Mouse (Mus musculus) E14TG2a.4 (cell line): ENCODE measurements around the gene Prim1.
A peak's percentile ranks its signal among the peaks of the same experiment; 100 is the strongest.

Experiments
- H3K27me3 ChIP-seq: 2 replicates; pipeline ENCODE4 v1.6.1; 2014; ENCODE audit warnings: low read length, control low read depth; ENCODE audit not compliant: insufficient read depth
- H3K36me3 ChIP-seq: 2 replicates; pipeline ENCODE4 v1.6.1; 2014; ENCODE audit warnings: low read length, control low read depth; ENCODE audit not compliant: insufficient read depth
- H3K4me1 ChIP-seq: replicated peaks from 2 replicates; pipeline ENCODE4 v1.6.1; 2014; ENCODE audit warnings: low read depth, low read length, control low read depth
- H3K4me3 ChIP-seq: replicated peaks from 2 replicates; pipeline ENCODE4 v1.5.1; 2014; ENCODE audit warnings: mild to moderate bottlenecking, low read length
- H3K9me3 ChIP-seq: 2 replicates; pipeline ENCODE4 v1.6.1; 2014; ENCODE audit warnings: low read length, control low read depth
- CTCF ChIP-seq: conservative IDR thresholded peaks from 2 replicates; pipeline ENCODE4 v1.5.1; 2014; ENCODE audit warnings: low read length
- NANOG ChIP-seq: IDR thresholded peaks from 2 replicates; pipeline ENCODE4 v1.6.1; 2014; ENCODE audit warnings: borderline replicate concordance, low read length, mixed read lengths
- POU5F1 ChIP-seq: IDR thresholded peaks from 2 replicates; pipeline ENCODE4 v1.6.1; 2014; ENCODE audit warnings: low read length, borderline replicate concordance

The Prim1 gene

DNA sequence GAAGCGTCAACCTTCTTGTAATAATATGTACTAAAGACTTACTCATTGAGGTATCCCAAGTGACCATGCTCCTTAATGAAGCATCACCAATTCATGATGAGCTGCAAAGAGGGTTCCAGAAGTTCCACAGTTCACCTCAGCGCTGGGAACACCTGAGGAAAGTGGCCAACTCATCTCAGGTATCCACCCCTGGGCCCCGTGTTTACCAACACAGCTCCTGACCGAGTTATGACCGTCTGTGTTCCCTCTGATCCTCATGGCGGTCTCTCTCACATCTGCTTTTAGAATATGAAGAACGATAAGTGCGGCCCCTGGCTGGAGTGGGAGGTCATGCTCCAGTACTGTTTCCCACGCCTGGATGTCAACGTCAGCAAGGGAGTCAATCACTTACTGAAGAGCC, 8.5 kb downstream of the Prim1 start:
- no peaks in the 10 kb centered on the region for H3K27me3 ChIP-seq
- TF ChIP-seq CTCF = no peak
- TF ChIP-seq NANOG = no peak
- no peak overlapping the region for H3K4me3 ChIP-seq
- H3K9me3 ChIP-seq = peaks cover 26% of the 10 kb centered on the region
- H3K4me1 ChIP-seq = peaks cover 5% of the 10 kb centered on the region
- H3K36me3 ChIP-seq = peaks cover 97% of the 10 kb centered on the region

DNA sequence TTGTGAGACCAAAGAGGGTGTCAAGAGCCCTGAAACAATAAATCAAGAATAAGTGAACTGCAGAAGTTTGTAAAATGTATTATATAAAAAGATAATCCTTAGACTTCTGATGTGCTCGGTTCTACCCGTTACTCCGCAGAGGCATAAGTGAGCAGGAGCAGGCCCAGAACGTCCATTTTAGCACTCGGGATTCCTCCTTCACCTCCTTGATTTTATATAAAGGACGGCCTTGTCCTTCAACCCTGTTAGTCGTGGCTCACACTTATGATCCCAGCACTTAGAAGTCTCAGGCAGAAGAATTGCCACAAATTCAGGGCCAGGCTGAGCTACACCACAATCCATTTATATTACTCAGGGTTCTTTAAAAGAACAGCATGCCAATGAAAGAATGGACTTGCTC, 15.0 kb downstream of the Prim1 start:
- Histone ChIP-seq H3K4me1 (peaks cover 11% of the 10 kb centered on the region), H3K9me3 (peaks cover 10% of the 10 kb centered on the region), H3K27me3 (0 out of 2 replicates have a peak, but pooled peaks cover 3% of the 10 kb centered on the region), H3K4me3 (no peak overlapping the region), H3K36me3 (peaks cover 68% of the 10 kb centered on the region)
- TF ChIP-seq POU5F1 (no peak), NANOG (no peak), CTCF (no peak)

DNA sequence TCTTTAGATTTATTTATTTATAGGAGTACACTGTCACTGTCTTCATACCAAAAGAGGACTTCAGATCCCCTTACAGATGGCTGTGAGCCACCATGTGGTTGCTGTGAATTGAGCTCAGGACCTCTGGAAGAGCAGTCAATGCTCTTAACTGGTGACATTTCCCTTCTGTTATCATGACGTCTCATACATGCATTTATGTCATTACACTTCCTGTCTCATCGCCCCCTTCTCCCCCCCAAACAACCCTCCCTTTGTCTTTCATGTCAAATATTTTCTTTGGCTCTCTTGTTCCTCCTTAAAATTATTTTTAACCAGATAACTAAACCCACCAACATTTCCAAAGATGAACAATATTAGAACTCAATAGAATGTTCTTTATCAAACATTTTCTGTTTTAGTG, 15.9 kb downstream of the Prim1 start:
- no peak overlapping the region for H3K4me3 ChIP-seq
- H3K9me3 ChIP-seq = peaks cover 2% of the 10 kb centered on the region; the same call in 1 of the 2 replicates
- TF ChIP-seq POU5F1 (no peak), CTCF (no peak), NANOG (no peak)
- 0 out of 2 replicates have a peak, but pooled peaks cover 3% of the 10 kb centered on the region for H3K27me3 ChIP-seq
- peaks cover 11% of the 10 kb centered on the region for H3K4me1 ChIP-seq
- peaks cover 60% of the 10 kb centered on the region for H3K36me3 ChIP-seq

DNA sequence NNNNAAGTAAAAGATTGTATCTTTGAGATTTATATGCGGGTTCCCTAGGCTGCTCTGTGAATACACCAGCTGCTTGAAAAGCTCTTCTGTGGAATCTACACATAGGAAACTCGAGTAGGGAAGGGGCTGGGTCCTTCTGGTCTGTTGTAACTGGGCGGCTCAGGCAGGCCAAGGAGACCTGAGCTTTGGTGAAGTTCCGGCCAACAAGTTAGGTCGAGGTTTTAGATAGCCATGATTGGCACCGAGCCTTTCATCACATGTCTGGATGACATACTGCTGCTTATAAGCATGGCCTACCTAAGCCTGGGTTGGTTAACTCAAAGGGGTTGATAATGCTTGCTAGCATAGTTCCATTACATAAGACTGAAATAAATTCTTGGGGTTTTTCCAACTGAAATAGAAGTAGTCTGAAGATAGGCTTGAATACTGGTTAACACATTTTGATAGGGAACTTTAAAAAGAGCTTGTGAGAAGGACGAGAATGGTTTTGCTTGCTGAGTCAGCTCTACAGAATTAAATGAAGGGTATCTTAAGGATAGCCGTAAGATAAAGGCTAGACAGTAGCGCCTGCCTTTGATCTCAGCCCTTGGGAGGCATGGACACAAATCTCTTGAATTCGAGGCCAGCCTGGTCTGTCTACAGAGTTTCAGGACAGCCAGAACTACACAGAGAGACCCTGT, 21.9 kb downstream of the Prim1 start:
- Histone ChIP-seq H3K4me3 (peak overlapping the region; percentile 99), H3K9me3 (no peaks in the 10 kb centered on the region), H3K27me3 (0 out of 2 replicates have a peak, but pooled peaks cover 3% of the 10 kb centered on the region), H3K4me1 (peaks cover 60% of the 10 kb centered on the region), H3K36me3 (peaks cover 56% of the 10 kb centered on the region)
- TF ChIP-seq NANOG (no peak), CTCF (no peak), POU5F1 (no peak)

DNA sequence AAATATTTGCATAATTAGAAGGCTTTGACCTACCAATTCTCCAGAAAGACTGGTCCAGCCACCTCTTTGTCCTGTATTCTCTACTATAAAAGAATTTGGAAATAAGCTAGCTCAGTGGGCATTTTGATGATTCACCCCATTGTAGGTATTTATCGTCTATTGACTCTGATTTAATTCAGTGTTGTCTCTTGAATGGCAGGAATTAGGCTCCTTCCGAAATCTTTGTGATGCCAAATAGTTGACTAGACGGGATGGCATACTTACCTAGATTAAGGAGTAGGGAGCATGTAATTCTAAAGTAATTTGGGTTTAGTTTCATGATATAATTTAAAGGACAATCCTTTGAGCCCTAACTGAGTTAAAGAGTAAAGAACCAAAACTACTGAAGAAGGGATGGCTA, 23.0 kb downstream of the Prim1 start:
- 0 out of 2 replicates have a peak, but pooled peaks cover 3% of the 10 kb centered on the region for H3K27me3 ChIP-seq
- TF ChIP-seq POU5F1 (no peak), CTCF (no peak), NANOG (no peak)

DNA sequence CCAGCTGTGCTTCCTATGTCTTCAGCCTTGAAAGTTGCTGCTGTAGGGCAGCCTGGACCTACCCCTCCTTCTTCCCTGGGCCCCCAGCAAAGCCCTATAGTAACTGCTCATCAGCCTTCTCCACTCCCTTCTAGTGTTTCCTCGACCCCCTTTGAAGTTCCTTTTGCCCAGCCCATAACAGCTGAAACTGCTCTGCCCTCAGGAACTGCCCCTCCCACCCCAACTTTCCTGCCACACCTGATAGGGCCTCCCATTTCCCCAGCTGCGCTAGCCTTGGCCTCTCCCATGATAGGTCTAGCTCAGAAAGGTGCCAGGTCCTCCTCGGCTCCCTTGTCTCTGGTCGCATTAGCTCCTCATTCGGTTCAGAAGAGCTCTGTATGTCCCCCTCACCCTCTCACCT, 24.2 kb downstream of the Prim1 start:
- Histone ChIP-seq H3K4me3 (peak overlapping the region; percentile 99), H3K27me3 (no peaks in the 10 kb centered on the region), H3K4me1 (peaks cover 77% of the 10 kb centered on the region), H3K36me3 (peaks cover 79% of the 10 kb centered on the region), H3K9me3 (no peaks in the 10 kb centered on the region)
- TF ChIP-seq POU5F1 (no peak), NANOG (no peak), CTCF (no peak)

More for the DNA sequence above, 23.0 kb downstream of the Prim1 start:
- peaks cover 66% of the 10 kb centered on the region for H3K36me3 ChIP-seq
- H3K4me3 ChIP-seq = peak overlapping the region; percentile 99
- no peaks in the 10 kb centered on the region for H3K9me3 ChIP-seq
- peaks cover 68% of the 10 kb centered on the region for H3K4me1 ChIP-seq

DNA sequence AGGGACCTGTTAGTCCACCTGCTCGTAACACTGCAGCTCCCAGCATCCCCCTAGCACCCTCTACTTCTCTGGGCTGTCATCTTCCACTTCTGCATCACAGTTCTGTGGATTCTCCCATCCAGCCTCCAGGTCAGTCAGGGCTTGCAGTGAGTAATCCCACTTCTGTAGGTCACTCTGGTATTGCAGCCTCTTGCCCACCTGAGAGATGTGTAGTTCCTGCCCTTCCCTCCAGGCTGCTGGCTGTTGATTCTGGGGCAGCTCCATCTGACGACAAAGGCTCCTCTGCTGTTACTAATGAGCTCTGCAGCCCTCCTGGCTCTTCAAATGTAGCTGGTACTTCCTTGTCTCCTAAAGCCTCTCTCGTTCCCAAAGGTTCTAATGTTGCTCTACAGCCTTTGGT, 24.9 kb downstream of the Prim1 start:
- Histone ChIP-seq H3K9me3 (no peaks in the 10 kb centered on the region), H3K27me3 (no peaks in the 10 kb centered on the region), H3K4me3 (peak overlapping the region; percentile 99), H3K4me1 (peaks cover 80% of the 10 kb centered on the region), H3K36me3 (peaks cover 86% of the 10 kb centered on the region)
- TF ChIP-seq POU5F1 = no peak
- no peak for TF ChIP-seq CTCF
- TF ChIP-seq NANOG = no peak

DNA sequence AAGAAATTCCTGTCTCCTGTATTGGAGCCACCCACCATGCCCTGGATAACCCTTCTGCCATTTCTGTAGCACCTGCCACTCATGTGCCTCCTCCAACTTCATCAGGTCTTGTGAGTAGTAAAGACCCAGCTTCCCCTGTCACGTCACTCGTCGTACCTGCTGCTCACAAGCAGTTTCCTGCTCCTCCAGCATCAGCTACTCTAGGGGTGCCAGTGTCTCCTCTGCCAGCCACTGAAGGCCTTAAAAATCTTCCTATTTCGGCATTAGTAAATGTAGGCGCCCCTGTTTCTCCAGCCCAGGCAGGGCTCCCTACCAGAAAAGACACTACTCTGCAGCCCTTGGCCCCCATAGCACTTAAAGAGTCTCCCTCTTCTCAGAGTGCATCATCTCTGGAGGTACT, 25.3 kb downstream of the Prim1 start:
- Histone ChIP-seq H3K4me3 (peak overlapping the region; percentile 99; the same call in 1 of the 2 replicates), H3K27me3 (no peaks in the 10 kb centered on the region), H3K4me1 (peaks cover 84% of the 10 kb centered on the region), H3K9me3 (no peaks in the 10 kb centered on the region), H3K36me3 (peaks cover 90% of the 10 kb centered on the region)
- no peak for TF ChIP-seq CTCF
- TF ChIP-seq NANOG = no peak
- TF ChIP-seq POU5F1 = no peak

DNA sequence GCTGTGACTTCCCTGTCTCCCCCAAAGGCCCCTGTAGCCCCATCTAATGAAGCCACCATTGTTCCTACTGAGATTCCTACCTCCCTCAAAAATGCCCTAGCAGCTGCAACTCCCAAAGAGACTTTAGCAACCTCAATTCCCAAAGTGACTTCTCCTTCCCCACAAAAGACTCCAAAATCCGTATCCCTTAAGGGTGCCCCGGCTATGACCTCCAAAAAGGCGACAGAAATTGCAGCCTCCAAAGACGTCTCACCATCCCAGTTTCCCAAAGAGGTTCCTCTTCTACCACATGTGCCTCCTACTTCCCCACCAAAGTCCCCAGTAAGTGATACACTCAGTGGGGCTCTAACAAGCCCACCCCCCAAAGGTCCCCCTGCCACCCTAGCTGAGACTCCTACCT, 26.7 kb downstream of the Prim1 start:
- peak overlapping the region; percentile 99; the same call in 1 of the 2 replicates for H3K4me3 ChIP-seq
- H3K36me3 ChIP-seq = peaks cover 99% of the 10 kb centered on the region
- peaks cover 94% of the 10 kb centered on the region for H3K4me1 ChIP-seq
- no peaks in the 10 kb centered on the region for H3K9me3 ChIP-seq
- H3K27me3 ChIP-seq = no peaks in the 10 kb centered on the region
- TF ChIP-seq NANOG (no peak), CTCF (no peak), POU5F1 (no peak)
